10 mouse cellular contexts compared by ENCODE assay signal in the genomic region with DNA sequence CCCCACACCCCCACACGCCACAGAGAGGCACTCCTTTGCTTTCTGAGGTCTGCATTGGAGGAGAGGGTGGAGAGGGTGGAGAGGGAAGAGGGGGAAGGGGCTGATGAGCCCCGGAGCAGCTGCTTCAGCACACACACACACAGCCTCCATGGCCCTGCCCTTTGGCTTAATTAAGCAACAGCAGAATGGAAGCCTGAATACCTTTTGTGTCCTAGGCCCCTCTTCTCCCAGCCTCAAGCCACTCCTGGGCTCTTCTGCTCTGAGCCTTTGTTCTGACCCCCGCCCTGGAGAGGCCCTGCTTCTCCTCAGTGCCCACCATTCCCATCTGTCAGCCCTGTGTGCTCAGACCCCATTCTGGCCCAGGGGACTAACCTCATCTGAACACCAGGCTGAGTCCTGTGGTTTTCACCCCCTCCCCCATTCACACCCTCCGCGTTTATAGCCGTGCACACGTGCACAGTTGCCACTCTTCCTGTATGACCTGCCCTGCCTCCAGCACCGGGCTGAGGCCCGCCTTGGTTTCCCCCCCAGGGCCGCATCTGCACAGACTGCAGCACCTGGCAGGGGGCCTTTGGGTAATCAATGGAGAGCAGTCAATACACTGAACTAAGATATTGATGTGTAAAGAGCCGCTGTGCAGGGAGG.
A peak's percentile ranks its signal among the peaks of the same experiment; 100 is the strongest.
DNase-seq lines count a peak whose midpoint lies in the region; ATAC-seq and TF ChIP-seq lines count a peak whose summit lies in the region.
"Had no signal": no experiment of that assay in that cellular context is flagged by ENCODE, and none has a peak within 500 bp of the region (broad histone marks: within the 10 kb centered on the region; RNA-seq: fewer than 3 reads in every experiment).

No protein-coding gene starts in this region.

- 42% methylated on average over 11 of the region's 11 CpGs for WGBS in liver, embryonic 12.5 days (ENCODE audit: insufficient replicate concordance)
- WGBS in liver, postnatal 0 days (ENCODE audit: insufficient replicate concordance) = 24% methylated on average over 11 of the region's 11 CpGs
- 7% methylated on average over 11 of the region's 11 CpGs for WGBS in forebrain, embryonic 16.5 days
- WGBS in midbrain, embryonic 10.5 days = 5% methylated on average over 11 of the region's 11 CpGs

- DNase-seq in liver, postnatal 0 days = no peak
- peak; percentile 82 for DNase-seq in midbrain, embryonic 10.5 days (ENCODE audit: low spot score)
- peak; percentile 37 for DNase-seq in thymus, postnatal 25 days
- DNase-seq in cerebellum, postnatal 10 days = no peak
- DNase-seq in left cerebral cortex, postnatal 14 days (ENCODE audit: low spot score in 2 of 2) = no peak
- DNase-seq in adrenal gland, postnatal 14 days = no peak
- DNase-seq: cerebellum, adult 8-10 months; spleen, adult 18-20 months had no signal

- no peaks in the 10 kb centered on the region for H3K9me3 ChIP-seq in liver, embryonic 12.5 days (replicated peaks)
- H3K9me3 ChIP-seq in liver, postnatal 0 days (ENCODE audit: low read length) = no peaks in the 10 kb centered on the region
- no peaks in the 10 kb centered on the region for H3K9me3 ChIP-seq in forebrain, embryonic 16.5 days (ENCODE audit: control insufficient read depth, low read length)
- H3K9me3 ChIP-seq in midbrain, embryonic 10.5 days (replicated peaks) = no peaks in the 10 kb centered on the region

- no peak overlapping the region for H3K4me3 ChIP-seq in liver, embryonic 12.5 days
- no peak overlapping the region for H3K4me3 ChIP-seq in liver, postnatal 0 days (ENCODE audit: low read depth, low read length)
- no peak overlapping the region for H3K4me3 ChIP-seq in forebrain, embryonic 16.5 days (replicated peaks; ENCODE audit: low read length)
- H3K4me3 ChIP-seq in midbrain, embryonic 10.5 days = peak overlapping the region; percentile 41

- TF ChIP-seq EP300 in liver, postnatal 0 days (IDR thresholded peaks at IDR 0.05; ENCODE audit: low read depth) = no peak

- peaks cover 47% of the 10 kb centered on the region for H3K27me3 ChIP-seq in liver, embryonic 12.5 days (replicated peaks)
- no peaks in the 10 kb centered on the region for H3K27me3 ChIP-seq in liver, postnatal 0 days (ENCODE audit: insufficient read depth, low read length)
- H3K27me3 ChIP-seq in forebrain, embryonic 16.5 days (replicated peaks; ENCODE audit: control insufficient read depth, insufficient read depth, low read length) = 0 out of 2 replicates have a peak, but pooled peaks cover 8% of the 10 kb centered on the region
- H3K27me3 ChIP-seq in midbrain, embryonic 10.5 days (ENCODE audit: low read depth, poor library complexity, severe bottlenecking) = no peaks in the 10 kb centered on the region

- no peaks in the 10 kb centered on the region for H3K36me3 ChIP-seq in liver, embryonic 12.5 days
- no peaks in the 10 kb centered on the region for H3K36me3 ChIP-seq in liver, postnatal 0 days (replicated peaks; ENCODE audit: insufficient read depth, low read length)
- no peaks in the 10 kb centered on the region for H3K36me3 ChIP-seq in forebrain, embryonic 16.5 days (ENCODE audit: control insufficient read depth, insufficient read depth)
- peaks cover 89% of the 10 kb centered on the region for H3K36me3 ChIP-seq in midbrain, embryonic 10.5 days

- TF ChIP-seq CTCF in liver, postnatal 0 days (IDR thresholded peaks at IDR 0.05; ENCODE audit: low read depth) = no peak

- H3K4me1 ChIP-seq in liver, embryonic 12.5 days = peaks cover 4% of the 10 kb centered on the region; the same call in 1 of the 2 replicates
- H3K4me1 ChIP-seq in liver, postnatal 0 days (ENCODE audit: insufficient read depth) = no peaks in the 10 kb centered on the region
- H3K4me1 ChIP-seq in forebrain, embryonic 16.5 days (replicated peaks; ENCODE audit: control insufficient read depth, insufficient read depth, low read length) = peaks cover 55% of the 10 kb centered on the region
- H3K4me1 ChIP-seq in midbrain, embryonic 10.5 days = peaks cover 97% of the 10 kb centered on the region

- ATAC-seq in liver, embryonic 12.5 days = peak; percentile 38; the same call in 1 of the 2 replicates
- no peak for ATAC-seq in liver, postnatal 0 days
- peak; percentile 53 for ATAC-seq in forebrain, embryonic 16.5 days

- no peak overlapping the region for H3K9ac ChIP-seq in liver, embryonic 12.5 days
- H3K9ac ChIP-seq in liver, postnatal 0 days (replicated peaks) = no peak overlapping the region
- 0 out of 2 replicates have a peak overlapping the region, but pooled peaks have one; percentile 15 for H3K9ac ChIP-seq in forebrain, embryonic 16.5 days (replicated peaks; ENCODE audit: low read depth, low read length)

- H3K4me2 ChIP-seq in liver, embryonic 12.5 days = no peak overlapping the region
- no peak overlapping the region for H3K4me2 ChIP-seq in liver, postnatal 0 days (ENCODE audit: low read depth, low read length)
- H3K4me2 ChIP-seq in forebrain, embryonic 16.5 days (ENCODE audit: low read length) = no peak overlapping the region

- intact Hi-C loops in left cerebral cortex, postnatal 14 days (cut with DNase I) = no loop called here

- H3K27ac ChIP-seq in liver, embryonic 12.5 days = no peak overlapping the region
- H3K27ac ChIP-seq in liver, postnatal 0 days (ENCODE audit: low read depth) = no peak overlapping the region
- peak overlapping the region; percentile 56 for H3K27ac ChIP-seq in forebrain, embryonic 16.5 days (ENCODE audit: low read length)
- H3K27ac ChIP-seq in midbrain, embryonic 10.5 days (replicated peaks) = peak overlapping the region; percentile 89

Comparison
In these comparisons a context has a peak if more than half of its experiments do, and no peak if none do; other contexts are left out.
1. H3K27ac ChIP-seq: peak in forebrain, embryonic 16.5 days (single experiment) and midbrain, embryonic 10.5 days (single experiment); none in liver, embryonic 12.5 days (single experiment) and liver, postnatal 0 days (single experiment).
2. DNase-seq: peak in midbrain, embryonic 10.5 days (single experiment) and thymus, postnatal 25 days (single experiment); none in liver, postnatal 0 days (single experiment), cerebellum, postnatal 10 days (0 of 2), left cerebral cortex, postnatal 14 days (0 of 2) and adrenal gland, postnatal 14 days (single experiment).